In the genomic region with DNA sequence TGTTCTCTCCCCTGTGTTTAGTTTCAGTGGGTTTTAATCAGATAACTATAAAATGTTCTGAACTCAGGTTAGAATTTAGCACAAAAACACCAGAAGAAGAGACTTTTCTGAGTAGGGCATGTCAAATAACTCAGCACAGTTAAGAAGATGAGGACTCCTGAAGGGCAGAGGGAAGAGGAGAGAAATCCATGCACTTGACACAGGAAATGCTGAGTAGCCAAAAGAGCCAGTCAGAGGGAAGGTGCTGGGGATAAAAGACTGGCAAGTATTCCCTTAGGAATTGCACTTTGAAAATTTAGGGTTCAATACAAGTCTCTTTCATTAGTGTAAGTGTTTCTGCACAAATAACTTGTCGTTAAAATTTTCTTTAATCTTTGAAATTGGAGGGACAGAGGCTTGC, we compare ENCODE assay signal across 25 mouse cellular contexts.
"Had no signal": no experiment of that assay in that cellular context is flagged by ENCODE, and none has a peak within 500 bp of the region (broad histone marks: within the 10 kb centered on the region; RNA-seq: fewer than 3 reads in every experiment).

No protein-coding gene starts in this region.

- H3K9ac ChIP-seq: heart, embryonic 13.5 days; heart, embryonic 15.5 days; hindbrain, embryonic 13.5 days; hindbrain, embryonic 15.5 days; kidney, embryonic 15.5 days; limb, embryonic 12.5 days had no signal

- H3K4me1 ChIP-seq: heart, embryonic 13.5 days; heart, embryonic 15.5 days; hindbrain, embryonic 13.5 days; hindbrain, embryonic 15.5 days; kidney, embryonic 15.5 days; limb, embryonic 10.5 days; limb, embryonic 12.5 days had no signal

- H3K9me3 ChIP-seq: heart, embryonic 13.5 days; heart, embryonic 15.5 days; hindbrain, embryonic 13.5 days; hindbrain, embryonic 15.5 days; kidney, embryonic 15.5 days; limb, embryonic 10.5 days; limb, embryonic 12.5 days had no signal

- H3K27ac ChIP-seq: heart, adult 2 months; heart, embryonic 13.5 days; heart, embryonic 15.5 days; hindbrain, embryonic 13.5 days; hindbrain, embryonic 15.5 days; hindbrain, postnatal 0 days; kidney, embryonic 15.5 days; kidney, postnatal 0 days; layer of hippocampus, adult 2 months; left cerebral cortex, adult 2 months; limb, embryonic 10.5 days; limb, embryonic 12.5 days had no signal

- ATAC-seq: hindbrain, postnatal 0 days; intestine, embryonic 16.5 days had no signal

- H3K36me3 ChIP-seq: heart, embryonic 13.5 days; heart, embryonic 15.5 days; hindbrain, embryonic 13.5 days; hindbrain, embryonic 15.5 days; kidney, embryonic 15.5 days; limb, embryonic 10.5 days; limb, embryonic 12.5 days had no signal

- H3K4me3 ChIP-seq: heart, adult 2 months; heart, embryonic 13.5 days; heart, embryonic 15.5 days; hindbrain, embryonic 13.5 days; hindbrain, embryonic 15.5 days; kidney, embryonic 15.5 days; layer of hippocampus, adult 2 months; left cerebral cortex, adult 2 months; limb, embryonic 10.5 days; limb, embryonic 12.5 days had no signal

- H3K4me2 ChIP-seq: heart, embryonic 11.5 days; heart, embryonic 13.5 days; heart, embryonic 15.5 days; hindbrain, embryonic 13.5 days; hindbrain, embryonic 15.5 days; kidney, embryonic 15.5 days; limb, embryonic 12.5 days had no signal

- H3K27me3 ChIP-seq: heart, embryonic 13.5 days; heart, embryonic 15.5 days; hindbrain, embryonic 13.5 days; hindbrain, embryonic 15.5 days; kidney, embryonic 15.5 days; limb, embryonic 12.5 days had no signal

- DNase-seq: gastrocnemius, postnatal 14 days; gastrocnemius, postnatal 36 days; heart, adult 11 months; heart, adult 2 months; heart, postnatal 14 days; heart, postnatal 36 days; kidney, adult 11 months; kidney, adult 2 months; kidney, adult 9 months; kidney, postnatal 14 days; kidney, postnatal 36 days; liver had no signal
